Comparison of ENCODE assay signal across 10 mouse cellular contexts in the genomic region with DNA sequence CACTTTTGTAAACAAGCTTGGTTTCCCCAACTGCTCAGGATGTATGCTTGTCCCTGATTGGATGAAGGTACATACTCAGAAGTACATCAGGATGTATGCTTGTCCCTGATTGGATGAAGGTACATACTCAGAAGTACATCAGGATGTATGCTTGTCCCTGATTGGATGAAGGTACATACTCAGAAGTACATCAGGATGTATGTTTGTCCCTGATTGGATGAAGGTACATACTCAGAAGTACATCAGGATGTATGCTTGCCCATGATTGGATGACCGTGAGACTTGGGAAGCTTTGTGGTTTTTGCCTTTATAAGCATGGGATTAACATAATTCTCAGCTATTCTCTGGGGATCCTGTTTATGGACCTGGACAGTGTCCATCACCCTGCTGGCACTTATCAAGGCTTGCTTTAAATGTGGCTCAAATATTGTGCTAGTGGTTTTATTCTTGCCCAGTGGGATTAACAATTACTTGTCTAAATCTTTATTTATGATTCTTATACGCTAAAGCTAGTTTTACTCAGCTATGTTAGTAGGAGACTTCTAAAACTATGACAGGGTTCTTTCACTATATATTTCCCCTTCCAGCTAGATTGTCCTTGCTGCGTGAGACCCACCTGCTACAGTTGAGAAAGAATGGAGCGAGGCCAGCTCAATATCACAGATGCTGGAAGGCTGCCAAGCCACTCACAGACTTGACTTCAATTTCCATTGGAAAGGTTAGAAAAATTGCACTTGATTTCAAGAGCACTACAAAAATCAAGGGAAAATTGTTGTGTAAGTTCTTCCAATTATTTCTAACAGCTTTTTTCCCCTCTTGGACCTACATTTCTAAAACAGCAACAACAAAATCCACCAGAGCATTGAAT. TPM values are rescaled to one million over a fixed set of nuclear protein-coding genes. Genes with fewer than 3 reads are reported as not detected.
DNase-seq lines count a peak whose midpoint lies in the region; ATAC-seq and TF ChIP-seq lines count a peak whose summit lies in the region.
"Had no signal": no experiment of that assay in that cellular context is flagged by ENCODE, and none has a peak within 500 bp of the region (broad histone marks: within the 10 kb centered on the region; RNA-seq: fewer than 3 reads in every experiment).

No protein-coding gene starts in this region.

- no peaks in the 10 kb centered on the region for H3K4me1 ChIP-seq in kidney, adult 2 months (ENCODE audit: control insufficient read depth, insufficient read depth, low read length)
- H3K4me1 ChIP-seq in kidney, embryonic 14.5 days (ENCODE audit: control insufficient read depth, insufficient read depth, low read length): no peaks in the 10 kb centered on the region
- H3K4me1 ChIP-seq in forebrain, embryonic 12.5 days: peaks cover 9% of the 10 kb centered on the region

- ATAC-seq in kidney, embryonic 14.5 days (ENCODE audit: low FRiP score, low TSS enrichment): no peak
- no peak for ATAC-seq in forebrain, embryonic 12.5 days (ENCODE audit: low FRiP score)

- TF ChIP-seq POLR2A in kidney, adult 2 months (IDR thresholded peaks at IDR 0.05; ENCODE audit: low read depth, low read length): no peak

- no peak for TF ChIP-seq CTCF in kidney, adult 2 months (conservative IDR thresholded peaks at IDR 0.05; ENCODE audit: insufficient read depth, insufficient read length, low read depth, low read length)

- no peak overlapping the region for H3K4me2 ChIP-seq in kidney, embryonic 14.5 days (replicated peaks; ENCODE audit: low read depth, low read length)
- H3K4me2 ChIP-seq in forebrain, embryonic 12.5 days: no peak overlapping the region

- no peaks in the 10 kb centered on the region for H3K9me3 ChIP-seq in kidney, embryonic 14.5 days (ENCODE audit: control insufficient read depth, low read length)
- H3K9me3 ChIP-seq in forebrain, embryonic 12.5 days: no peaks in the 10 kb centered on the region

- H3K36me3 ChIP-seq in kidney, adult 2 months (ENCODE audit: control insufficient read depth, insufficient read depth, low read length): no peaks in the 10 kb centered on the region
- no peaks in the 10 kb centered on the region for H3K36me3 ChIP-seq in kidney, embryonic 14.5 days (ENCODE audit: control insufficient read depth, insufficient read depth, low read length)
- H3K36me3 ChIP-seq in forebrain, embryonic 12.5 days (replicated peaks): no peaks in the 10 kb centered on the region

- H3K9ac ChIP-seq in kidney, embryonic 14.5 days (ENCODE audit: low read depth, low read length): no peak overlapping the region
- no peak overlapping the region for H3K9ac ChIP-seq in forebrain, embryonic 12.5 days

- H3K27ac ChIP-seq in kidney, adult 2 months (ENCODE audit: insufficient read depth, low read depth, low read length): no peak overlapping the region
- no peak overlapping the region for H3K27ac ChIP-seq in kidney, embryonic 14.5 days (ENCODE audit: low read depth, low read length)
- no peak overlapping the region for H3K27ac ChIP-seq in forebrain, embryonic 12.5 days

- no peak overlapping the region for H3K4me3 ChIP-seq in kidney, adult 2 months (ENCODE audit: insufficient read depth, low read depth, low read length)
- no peak overlapping the region for H3K4me3 ChIP-seq in kidney, embryonic 14.5 days (ENCODE audit: low read length)
- H3K4me3 ChIP-seq in forebrain, embryonic 12.5 days (replicated peaks): no peak overlapping the region

- no peaks in the 10 kb centered on the region for H3K27me3 ChIP-seq in kidney, adult 2 months (replicated peaks; ENCODE audit: control insufficient read depth, insufficient read depth, low read length)
- no peaks in the 10 kb centered on the region for H3K27me3 ChIP-seq in kidney, embryonic 14.5 days (ENCODE audit: control insufficient read depth, insufficient read depth, low read length)
- no peaks in the 10 kb centered on the region for H3K27me3 ChIP-seq in forebrain, embryonic 12.5 days

- 48% methylated on average over 4 of the region's 4 CpGs for WGBS in kidney, adult 2 months
- 69% methylated on average over 4 of the region's 4 CpGs for WGBS in kidney, embryonic 14.5 days
- WGBS in forebrain, embryonic 12.5 days: 70% methylated on average over 4 of the region's 4 CpGs

- DNase-seq in kidney, adult 2 months: peak; percentile 19
- DNase-seq in testis, postnatal 10 days (ENCODE audit: low spot score): peak; percentile 51
- no peak for DNase-seq in testis, postnatal 14 days (ENCODE audit: low spot score)
- peak; percentile 70 for DNase-seq in cerebellum, adult 9-10 months
- DNase-seq in telencephalon, adult 2 months (ENCODE audit: low read depth, low spot score): peak; percentile 41
- DNase-seq in thymus, postnatal 4 days: no peak

RNA-seq across cellular contexts. Expression of gene Mccc1, which starts 3.8 kb away (rescaled TPM):
- polyA plus RNA-seq in kidney, adult 2 months (2012; rRNA removed): 73.3 and 73.7 TPM in 2 replicates
- polyA plus RNA-seq in kidney, embryonic 14.5 days (2014; fragmentation: Nextera tagmentation; extraction: Ambion mirVana): 25.1 and 41.4 TPM in 2 replicates
- 30.1 and 32.7 TPM in 2 replicates for polyA plus RNA-seq in forebrain, embryonic 12.5 days (2016; fragmentation: Nextera tagmentation; extraction: Ambion mirVana)

RNA-seq across cellular contexts. Expression of gene Ccdc144b, which starts 49.1 kb away (rescaled TPM):
- polyA plus RNA-seq in kidney, adult 2 months (2012; rRNA removed): 0.05 TPM in 2 replicates
- not detected in 2 replicates for polyA plus RNA-seq in kidney, embryonic 14.5 days (2014; fragmentation: Nextera tagmentation; extraction: Ambion mirVana)
- polyA plus RNA-seq in forebrain, embryonic 12.5 days (2016; fragmentation: Nextera tagmentation; extraction: Ambion mirVana): not detected in 2 replicates
- polyA plus RNA-seq: frontal cortex, adult 2 months; limb, embryonic 11.5 days had no signal

Comparison
In these comparisons a context has a peak if more than half of its experiments do, and no peak if none do; other contexts are left out.
1. DNase-seq: peak in kidney, adult 2 months (single experiment), testis, postnatal 10 days (single experiment), cerebellum, adult 9-10 months (single experiment) and telencephalon, adult 2 months (single experiment); none in testis, postnatal 14 days (single experiment) and thymus, postnatal 4 days (single experiment).